Mouse (Mus musculus): ENCODE data around the gene Fyb.
A peak's percentile ranks its signal among the peaks of the same experiment; 100 is the strongest.

Gene Fyb

DNA sequence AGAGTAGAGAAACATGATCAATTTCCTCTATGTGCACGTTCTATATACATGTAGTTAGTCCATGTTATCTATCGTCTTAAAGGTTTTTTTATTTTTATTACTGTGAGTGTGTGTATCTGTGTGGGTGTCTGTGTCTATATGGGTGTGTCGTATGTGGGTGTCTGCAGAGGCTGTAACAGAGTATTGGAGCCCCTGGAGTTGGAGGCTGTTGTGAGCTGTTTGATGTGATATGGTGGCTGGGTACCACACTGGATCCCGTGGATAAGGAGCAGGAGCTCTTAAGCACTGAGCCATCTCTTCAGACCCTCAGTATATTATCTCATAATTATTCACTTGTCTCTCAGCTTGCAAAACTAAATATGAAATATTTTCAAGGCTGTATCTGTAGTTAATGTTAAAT is 135.4 kb downstream of the Fyb start:
- DNase-seq (ENCODE audit: low spot score), result no peak

DNA sequence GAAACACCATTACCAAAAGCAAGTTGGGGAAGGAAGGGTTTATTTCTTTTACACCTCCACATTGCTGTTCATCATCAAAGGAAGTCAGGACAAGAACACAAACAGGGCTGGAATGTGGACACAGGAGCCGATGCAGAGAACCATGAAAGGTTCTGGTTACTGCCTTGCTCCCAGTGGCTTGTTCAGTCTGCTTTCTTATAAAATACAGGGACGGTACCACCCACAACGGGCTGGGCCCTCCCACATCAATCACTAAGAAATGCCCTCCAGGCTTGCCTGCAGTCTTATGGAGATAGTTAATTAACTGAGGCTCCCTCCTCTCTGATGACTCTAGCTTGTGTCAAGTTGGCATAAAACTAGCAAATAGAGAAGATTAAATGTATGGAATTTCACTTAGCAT is 139.3 kb downstream of the Fyb start:
- no peak for DNase-seq (ENCODE audit: low spot score)

DNA sequence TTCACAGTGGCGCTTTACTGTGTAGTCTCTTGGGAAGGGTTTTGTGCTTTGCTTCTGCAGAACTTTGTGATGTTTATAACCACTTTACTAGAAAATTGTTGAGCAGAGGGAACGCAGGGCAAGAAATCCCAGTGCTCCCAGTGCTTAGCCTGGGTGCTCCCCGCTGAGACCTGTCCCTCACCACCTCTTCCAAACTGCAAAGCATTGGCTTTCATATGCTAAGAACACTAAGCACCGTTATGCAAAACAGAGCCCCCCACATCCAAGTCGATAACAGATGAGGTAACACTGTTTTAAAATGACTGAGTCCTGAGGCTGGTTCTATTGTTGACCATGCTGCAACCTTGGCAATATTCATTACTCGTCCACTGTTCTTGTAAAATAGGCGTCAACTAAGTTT is 141.3 kb downstream of the Fyb start:
- no peak for DNase-seq (ENCODE audit: low spot score)

DNA sequence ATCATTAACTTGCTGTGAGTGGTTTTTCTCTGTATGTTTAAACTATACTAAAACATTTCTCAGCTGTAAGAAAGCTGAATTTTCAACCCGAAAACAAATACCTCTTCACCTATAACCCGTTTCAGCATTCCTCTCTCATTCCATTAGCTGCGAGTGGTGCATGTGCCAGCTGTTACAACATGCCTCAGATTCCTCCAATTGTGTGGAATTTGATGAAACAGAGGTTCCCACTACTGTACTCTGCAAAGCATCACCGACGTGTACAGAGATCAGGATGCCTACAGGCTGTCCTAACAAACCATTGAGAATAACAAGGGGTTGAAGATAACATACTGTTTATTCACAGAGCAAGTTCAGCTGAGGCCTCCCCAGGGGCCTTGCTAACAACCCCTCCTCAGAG is 143.4 kb downstream of the Fyb start:
- no peak for DNase-seq (ENCODE audit: low spot score)

DNA sequence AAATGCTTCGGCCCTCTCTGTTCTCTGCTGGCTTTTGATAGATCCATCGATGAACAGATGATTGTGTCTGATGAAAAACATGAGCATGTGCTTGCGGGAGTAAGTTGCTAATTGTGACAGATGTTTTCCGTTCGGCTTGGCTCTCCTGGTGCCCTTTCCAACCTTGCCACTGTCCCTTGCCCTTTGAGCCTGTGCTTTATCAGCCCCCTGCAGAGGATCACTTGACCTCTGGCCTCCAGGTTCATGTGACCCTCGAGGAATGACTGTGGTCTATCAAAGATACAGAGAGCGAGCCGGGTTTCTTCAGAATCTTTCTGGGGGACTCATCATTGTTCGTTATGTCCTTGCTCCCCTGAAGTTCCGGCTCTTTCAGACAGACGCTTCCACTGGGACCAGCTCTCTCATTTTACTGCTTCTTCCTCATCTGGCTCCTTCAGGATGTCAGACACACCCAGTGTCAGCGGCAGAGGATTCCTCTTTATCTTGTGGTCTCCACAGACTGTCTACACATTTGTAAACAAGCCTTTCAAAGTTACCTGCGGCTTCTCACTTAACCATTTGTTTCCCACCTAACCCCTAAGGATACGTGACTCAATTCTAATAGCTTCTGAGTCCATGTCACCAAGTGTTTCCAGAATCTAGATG is 146.3 kb downstream of the Fyb start:
- no peak for DNase-seq (ENCODE audit: low spot score)

DNA sequence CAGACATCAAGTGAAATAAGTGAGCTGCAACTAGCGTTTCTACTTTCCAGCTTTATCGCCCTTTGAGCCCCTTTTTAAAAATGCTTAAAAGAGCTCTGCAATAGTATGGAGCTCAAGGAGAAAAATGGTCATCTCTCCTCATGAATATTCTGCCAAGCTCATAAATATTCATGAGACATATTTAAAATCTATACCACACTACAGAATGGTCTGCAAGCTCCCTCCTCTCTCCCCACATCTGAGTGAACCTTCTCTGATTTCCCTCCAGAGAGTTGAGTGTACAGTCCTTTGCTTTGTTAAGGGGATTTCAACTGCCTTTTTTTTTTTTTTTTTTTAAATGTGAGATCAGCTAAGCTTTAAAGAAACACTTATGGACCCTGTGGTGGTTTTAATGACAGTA is 155.8 kb downstream of the Fyb start:
- DNase-seq (ENCODE audit: low spot score), result no peak

DNA sequence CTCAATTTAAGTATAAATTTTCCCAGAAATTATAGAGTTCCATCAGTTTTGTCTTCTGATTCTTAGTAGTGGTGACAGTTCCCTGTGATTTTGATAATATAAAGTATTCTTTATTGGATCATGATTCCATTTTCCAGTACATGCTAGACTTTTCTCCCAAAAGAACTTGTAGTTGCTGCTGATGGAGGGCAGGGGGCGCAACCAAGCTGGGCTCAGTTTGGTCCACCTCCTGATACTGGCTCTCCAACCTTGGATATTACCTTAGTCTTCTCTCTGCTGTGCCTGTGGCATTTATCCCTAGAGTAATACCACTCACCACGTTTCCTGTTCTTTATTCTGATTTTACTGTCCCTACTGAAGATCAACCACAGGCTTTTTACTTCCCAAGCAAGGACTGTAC is 179.5 kb downstream of the Fyb start:
- DNase-seq (ENCODE audit: low spot score), result no peak

DNA sequence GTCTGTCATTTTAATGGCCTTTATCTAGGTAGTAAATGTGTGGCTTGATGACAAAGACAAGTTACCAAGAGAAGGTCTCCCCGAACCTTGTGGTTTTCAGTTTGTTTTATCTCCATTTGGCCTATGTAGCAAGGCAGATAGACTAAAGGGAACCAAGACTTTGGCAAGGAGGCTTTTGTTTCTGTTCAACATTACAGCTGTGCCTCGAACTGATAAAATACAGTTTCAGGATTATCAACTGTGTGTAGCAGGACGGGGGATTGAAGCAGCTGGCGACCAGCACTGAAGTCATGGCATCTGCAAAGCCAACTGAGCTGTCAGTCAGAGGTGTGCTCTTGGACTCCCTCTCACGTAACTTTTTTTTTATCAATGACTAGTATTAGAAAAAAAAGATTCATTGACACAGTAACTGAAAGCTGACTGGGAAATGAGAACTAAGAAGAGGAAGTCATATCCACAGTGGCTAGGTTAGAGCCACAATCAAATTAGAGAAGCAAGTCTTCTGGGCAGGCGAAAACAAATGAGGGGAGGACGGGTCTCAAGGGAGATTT is 182.8 kb downstream of the Fyb start:
- no peak for DNase-seq (ENCODE audit: low spot score)

DNA sequence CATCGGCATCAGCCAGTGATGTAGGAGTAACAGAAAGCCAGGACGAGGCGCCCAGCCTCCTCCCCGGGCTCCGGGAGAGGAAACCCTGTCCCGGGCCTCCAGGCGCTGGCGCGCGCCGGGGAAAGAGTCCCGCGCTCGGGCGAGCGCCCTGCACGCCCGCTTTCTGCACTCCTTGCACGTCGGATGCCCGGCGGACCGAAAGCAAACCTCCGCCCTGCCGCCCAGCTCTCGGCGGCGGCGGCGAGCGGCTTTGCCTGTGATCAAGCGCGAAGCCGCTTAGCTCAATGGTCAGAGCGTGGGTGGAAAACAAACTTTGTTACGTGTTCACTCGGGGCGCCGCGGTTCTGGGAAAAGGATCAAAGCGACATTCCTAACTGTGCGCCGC is 184.9 kb downstream of the Fyb start:
- peak; percentile 56 for DNase-seq (ENCODE audit: low spot score)

DNA sequence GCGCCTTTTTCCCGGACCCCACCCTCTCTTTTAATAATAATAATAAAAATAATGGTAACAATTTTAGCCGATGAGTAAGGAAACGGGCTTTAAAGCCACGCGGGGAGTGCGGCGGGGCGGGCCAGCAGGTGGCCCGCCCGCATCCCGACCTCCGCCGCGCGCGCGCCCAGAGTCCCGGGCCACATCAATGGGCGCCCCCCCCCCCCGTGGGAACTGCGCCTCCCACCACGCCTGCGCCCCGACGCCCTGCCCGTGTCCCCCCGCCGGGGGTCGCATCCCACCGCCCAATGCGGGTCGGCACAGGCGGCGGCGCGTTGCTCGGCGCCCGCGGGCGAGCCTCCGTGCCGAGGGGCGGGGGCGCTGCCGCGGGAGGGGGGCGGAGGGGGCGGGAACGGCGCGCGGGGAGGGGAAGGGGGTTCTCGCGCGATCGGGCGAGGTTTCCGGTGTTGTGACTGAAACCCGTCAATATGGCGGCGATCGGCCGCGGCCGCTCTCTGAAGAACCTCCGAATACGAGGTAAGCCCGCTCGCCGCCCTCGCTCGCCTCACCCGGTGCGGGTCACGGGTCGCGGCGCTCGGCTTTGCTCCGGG is 185.4 kb downstream of the Fyb start, which contains the start of gene Rictor:
Gene Rictor (plus strand): TSS at position 444 of the 590 bp plus-strand sequence.
- DNase-seq (ENCODE audit: low spot score), result peak; percentile 82

DNA sequence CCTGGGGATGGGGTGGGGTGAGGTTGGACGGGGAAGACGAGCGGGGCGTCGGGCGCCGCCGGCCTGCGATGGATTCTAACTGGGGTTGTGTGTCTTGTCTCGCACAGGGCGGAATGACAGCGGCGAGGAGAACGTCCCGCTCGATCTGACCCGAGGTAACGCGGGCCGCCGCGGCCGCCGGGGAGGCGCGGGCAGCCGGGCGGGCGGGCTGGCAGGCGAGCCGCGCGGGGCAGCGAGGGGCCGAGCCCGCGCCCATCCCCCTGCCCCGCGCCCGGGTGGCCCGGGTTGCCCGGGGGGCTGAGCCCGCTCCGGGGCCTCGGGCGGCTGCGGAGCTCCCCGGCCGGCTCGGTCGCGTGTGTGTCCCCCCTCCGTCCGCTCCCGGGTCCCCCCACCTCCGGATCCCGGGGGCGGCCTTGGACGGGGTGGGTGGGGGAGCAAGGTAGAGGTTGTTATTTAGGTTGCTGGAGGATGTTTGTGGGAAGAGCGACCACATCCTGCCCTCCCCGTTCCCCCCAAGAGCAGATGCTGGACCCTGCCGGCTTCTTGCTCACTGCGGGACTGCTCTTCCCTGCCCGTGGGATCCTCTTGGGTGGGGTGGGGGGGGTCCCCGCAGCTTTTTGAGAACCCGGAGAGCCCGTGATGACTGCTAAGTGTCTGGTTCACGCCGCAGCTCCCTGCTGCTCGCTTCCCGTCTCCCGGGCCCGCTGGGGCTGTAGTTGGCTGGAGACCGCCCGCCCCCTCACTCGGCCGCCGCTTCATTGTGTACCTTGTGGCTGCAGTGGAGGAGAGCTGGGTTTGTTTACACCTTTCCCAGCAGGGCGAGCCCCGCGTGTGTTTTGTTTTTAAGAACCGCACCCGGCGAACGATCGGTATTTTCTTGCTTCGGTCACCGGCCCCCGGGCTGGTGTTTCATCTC is 186.1 kb downstream of the Fyb start:
- DNase-seq (ENCODE audit: low spot score), result peak; percentile 27

DNA sequence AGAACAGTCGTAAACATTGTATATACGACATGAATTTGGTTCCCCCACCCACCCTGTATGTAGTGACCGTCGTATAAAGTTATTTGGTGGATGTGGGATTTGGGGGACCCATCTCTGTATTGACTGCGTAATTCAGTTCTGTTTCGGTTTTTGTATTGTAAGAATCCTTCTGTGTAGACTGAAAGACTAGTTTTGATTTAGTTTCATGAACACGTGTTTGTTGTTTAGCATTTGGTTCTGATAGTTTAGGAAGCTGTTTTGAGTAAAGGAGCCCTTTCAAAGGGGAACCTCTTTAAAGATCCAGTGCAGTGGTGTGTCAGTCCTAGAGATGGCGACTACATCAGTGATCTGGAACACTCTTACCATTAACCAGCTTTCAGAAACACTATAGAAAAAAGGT is 187.0 kb downstream of the Fyb start:
- no peak for DNase-seq (ENCODE audit: low spot score)

DNA sequence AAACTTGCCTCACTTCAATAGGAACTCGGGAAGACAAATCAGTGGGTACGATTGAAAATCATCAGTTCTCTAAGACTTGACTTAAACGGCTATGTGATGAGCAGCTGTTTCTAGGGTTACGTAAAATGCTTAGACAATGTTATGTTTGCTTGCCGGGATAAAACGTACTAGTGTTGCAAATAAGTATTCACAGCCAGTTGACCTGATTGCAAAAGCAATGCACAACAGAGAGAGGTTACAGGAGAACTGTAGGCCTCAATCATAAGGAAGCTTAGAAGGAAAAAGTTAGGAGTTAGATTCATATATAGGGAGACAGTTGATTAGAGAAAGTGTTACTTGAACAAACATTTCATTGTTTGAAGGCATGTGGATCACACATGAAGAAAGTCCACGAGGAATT is 187.7 kb downstream of the Fyb start:
- no peak for DNase-seq (ENCODE audit: low spot score)

DNA sequence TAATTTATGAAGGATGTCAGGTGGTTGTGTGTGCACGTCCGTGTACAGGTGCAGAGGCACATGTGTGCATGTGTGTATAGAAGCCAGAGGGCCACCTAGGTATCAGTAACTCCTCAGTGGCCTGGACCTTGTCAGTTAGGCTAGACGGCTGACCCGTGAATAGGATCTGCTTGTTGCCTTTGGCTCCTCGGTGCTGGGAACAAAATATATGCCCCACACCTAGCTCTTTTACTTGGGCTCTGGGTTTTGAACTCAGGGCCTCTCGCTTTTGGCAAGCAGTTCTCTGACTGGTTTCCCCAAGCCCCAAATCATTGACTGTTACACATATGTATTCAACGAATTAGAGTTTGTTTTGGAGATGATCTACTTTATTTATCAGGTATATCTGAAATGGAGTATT is 188.6 kb downstream of the Fyb start:
- no peak for DNase-seq (ENCODE audit: low spot score)

Data from urinary bladder, postnatal 14 days (tissue).